Mouse (Mus musculus) liver, embryonic 11.5 days (tissue): Measurements from ENCODE around the gene Pdzrn3. TPM values are rescaled to one million over a fixed set of nuclear protein-coding genes. Genes with fewer than 3 reads are reported as not detected.

Experiments used
- ATAC-seq: fragments of 200-750 bp; cut with Nextera tagmentation; replicated peaks from 2 replicates; pipeline ENCODE4 v1.8.0; 2017; ENCODE audit warnings: moderate number of reproducible peaks, mild to moderate bottlenecking, moderate TSS enrichment, moderate library complexity; ENCODE audit not compliant: low FRiP score
- DNase-seq: peaks from one replicate; pipeline ENCODE4 v3.0.0-alpha.2; 2017; ENCODE audit warnings: low spot score
- H3K27ac ChIP-seq: fragments of 300-500 bp; sonication (generic); 2 replicates; pipeline ENCODE4 v1.5.1; 2014; ENCODE audit warnings: mild to moderate bottlenecking, low read depth, low read length, control low read depth
- H3K27me3 ChIP-seq: fragments of 300-500 bp; sonication (generic); replicated peaks from 2 replicates; pipeline ENCODE4 v1.6.1; 2014; ENCODE audit warnings: low read length, mixed read lengths; ENCODE audit not compliant: control insufficient read depth, insufficient read depth
- H3K36me3 ChIP-seq: fragments of 300-500 bp; sonication (generic); 2 replicates; pipeline ENCODE4 v1.6.1; 2014; ENCODE audit warnings: mild to moderate bottlenecking, low read length, moderate library complexity, mixed read lengths; ENCODE audit not compliant: control insufficient read depth, insufficient read depth
- H3K4me1 ChIP-seq: fragments of 300-500 bp; sonication (generic); replicated peaks from 2 replicates; pipeline ENCODE4 v1.6.1; 2014; ENCODE audit warnings: low read length, mixed read lengths; ENCODE audit not compliant: control insufficient read depth, insufficient read depth
- H3K4me2 ChIP-seq: fragments of 300-500 bp; sonication (generic); 2 replicates; pipeline ENCODE4 v1.6.1; 2014; ENCODE audit warnings: mild to moderate bottlenecking, control low read depth, moderate library complexity
- H3K4me3 ChIP-seq: fragments of 300-500 bp; sonication (generic); 2 replicates; pipeline ENCODE4 v1.5.1; 2014; ENCODE audit warnings: low read depth, low read length, control low read depth
- H3K9ac ChIP-seq: fragments of 300-500 bp; sonication (generic); 2 replicates; pipeline ENCODE4 v1.6.1; 2014; ENCODE audit warnings: low read depth, low read length, control low read depth
- H3K9me3 ChIP-seq: fragments of 300-500 bp; sonication (generic); 2 replicates; pipeline ENCODE4 v1.6.1; 2016; ENCODE audit warnings: low read length, inconsistent platforms, mixed read lengths; ENCODE audit not compliant: control insufficient read depth
- WGBS: fragments of 180-500 bp; shearing (Covaris S2); extraction: QIAGEN DNeasy Blood & Tissue Kit; methylation state at CpG from one replicate; pipeline ENCODE4 v1.1.7; 2014; 5-methylcytosine and 5-hydroxymethylcytosine counted together
- polyA plus RNA-seq: library from polyadenylated mRNA; unstranded; fragments of >200 nt; fragmentation: Nextera tagmentation; extraction: Ambion mirVana; gene quantifications from 2 replicates; pipeline ENCODE4 v1.2.1, GENCODE M21; 2014

The Pdzrn3 gene
- polyA plus RNA-seq, 1 experiment from 2014 or later, result 4.8 TPM

DNA sequence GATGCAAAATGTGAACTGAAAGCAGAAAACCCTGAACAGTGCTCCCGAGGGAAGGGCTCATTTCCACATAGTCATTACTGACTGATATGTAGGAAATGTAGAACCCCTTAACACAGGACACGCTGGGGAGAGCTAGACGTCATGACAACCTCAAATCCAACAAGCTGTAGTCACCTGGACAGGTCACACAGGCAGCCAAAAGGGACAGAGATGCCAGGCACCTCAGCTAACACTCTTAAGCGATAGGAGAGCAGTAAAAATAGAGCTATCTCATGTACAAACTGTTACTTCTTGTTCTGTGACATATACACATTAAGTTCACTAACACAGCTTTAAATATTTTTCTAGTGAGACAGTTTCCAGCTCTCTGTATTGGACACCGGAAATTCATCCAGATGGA lies 15.0 kb downstream of the Pdzrn3 start:
- DNase-seq (no peak), ATAC-seq (no peak)
- Histone ChIP-seq H3K27me3 (no peaks in the 10 kb centered on the region), H3K4me2 (no peak overlapping the region), H3K4me1 (no peaks in the 10 kb centered on the region), H3K36me3 (no peaks in the 10 kb centered on the region), H3K27ac (no peak overlapping the region), H3K9me3 (no peaks in the 10 kb centered on the region), H3K4me3 (no peak overlapping the region), H3K9ac (no peak overlapping the region)
- 70% methylated on average over 5 of the region's 5 CpGs for WGBS

DNA sequence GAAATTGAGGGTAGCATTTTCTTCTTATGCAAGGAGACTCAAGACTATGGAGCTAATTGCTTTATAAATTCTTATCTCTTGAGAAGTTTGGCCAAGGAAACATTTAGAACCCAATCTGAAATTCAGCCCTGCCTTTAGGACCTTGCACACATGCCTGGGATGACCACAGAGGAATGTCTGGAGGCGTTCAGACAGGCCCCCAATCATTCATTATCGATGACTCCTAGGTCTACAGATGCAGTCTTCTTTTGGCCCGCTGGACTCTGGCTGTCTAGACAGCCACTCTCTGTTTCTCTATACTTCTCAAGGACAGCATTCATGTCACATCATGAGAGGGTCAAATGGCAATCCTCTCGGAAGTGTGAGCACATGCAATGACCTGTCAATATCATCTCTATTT lies 15.4 kb downstream of the Pdzrn3 start:
- Histone ChIP-seq H3K27ac (no peak overlapping the region), H3K4me3 (no peak overlapping the region), H3K36me3 (no peaks in the 10 kb centered on the region), H3K9me3 (no peaks in the 10 kb centered on the region), H3K4me1 (no peaks in the 10 kb centered on the region), H3K27me3 (no peaks in the 10 kb centered on the region), H3K9ac (no peak overlapping the region), H3K4me2 (no peak overlapping the region)
- DNase-seq (no peak), ATAC-seq (no peak)
- WGBS, result 52% methylated on average over 4 of the region's 4 CpGs

DNA sequence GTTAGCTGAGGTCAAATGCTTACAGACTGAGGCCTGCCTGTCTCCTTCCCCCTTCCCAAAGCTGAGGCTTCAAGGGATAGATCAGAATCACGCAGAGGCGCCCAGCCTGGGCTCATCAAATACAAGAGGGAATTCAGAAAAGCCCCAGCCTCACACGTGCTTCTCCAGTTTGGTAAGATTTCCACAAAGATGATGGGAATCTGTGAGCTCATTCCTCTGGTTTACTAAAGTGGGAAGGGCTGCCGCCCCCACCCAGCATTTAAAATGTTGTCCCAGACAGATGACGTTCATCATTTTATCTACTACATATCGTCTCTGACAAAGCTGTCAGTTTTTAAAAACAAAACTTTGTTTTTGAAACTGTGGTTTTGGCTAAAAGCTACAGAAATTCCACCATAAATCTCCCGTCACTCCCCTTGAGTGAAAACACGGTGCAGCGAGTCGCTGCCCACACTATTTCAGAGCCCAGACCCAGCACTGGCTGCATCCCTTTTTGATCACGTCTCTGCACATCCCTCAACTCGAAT lies 17.4 kb downstream of the Pdzrn3 start:
- Histone ChIP-seq H3K27ac (no peak overlapping the region), H3K27me3 (no peaks in the 10 kb centered on the region), H3K9ac (no peak overlapping the region), H3K36me3 (no peaks in the 10 kb centered on the region), H3K9me3 (no peaks in the 10 kb centered on the region), H3K4me1 (no peaks in the 10 kb centered on the region), H3K4me3 (no peak overlapping the region), H3K4me2 (no peak overlapping the region)
- ATAC-seq (no peak), DNase-seq (no peak)
- WGBS, result 56% methylated on average over 12 of the region's 12 CpGs

DNA sequence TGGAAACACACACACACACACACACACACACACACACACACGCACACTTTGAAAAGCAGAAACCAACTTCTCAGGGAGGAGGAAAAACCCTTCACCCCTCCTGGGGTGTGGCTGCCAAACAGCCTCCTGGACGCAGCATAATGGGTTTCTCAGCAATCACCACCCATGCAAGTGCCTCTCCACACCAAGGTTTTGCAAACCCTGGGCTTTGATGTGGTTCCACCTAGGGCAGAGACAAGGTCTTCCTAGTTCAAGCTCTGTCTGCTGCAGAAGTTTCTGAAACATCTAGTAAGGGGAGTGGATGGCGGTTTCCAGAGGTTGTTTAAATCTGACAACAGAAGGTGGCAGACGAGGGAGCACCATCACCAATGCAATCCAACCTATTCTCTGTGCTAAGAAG lies 18.1 kb downstream of the Pdzrn3 start:
- Histone ChIP-seq H3K4me2 (no peak overlapping the region), H3K27me3 (no peaks in the 10 kb centered on the region), H3K4me1 (no peaks in the 10 kb centered on the region), H3K9me3 (no peaks in the 10 kb centered on the region), H3K27ac (no peak overlapping the region), H3K9ac (no peak overlapping the region), H3K36me3 (no peaks in the 10 kb centered on the region), H3K4me3 (no peak overlapping the region)
- no peak for ATAC-seq
- DNase-seq, result no peak
- 60% methylated on average over 4 of the region's 4 CpGs for WGBS

DNA sequence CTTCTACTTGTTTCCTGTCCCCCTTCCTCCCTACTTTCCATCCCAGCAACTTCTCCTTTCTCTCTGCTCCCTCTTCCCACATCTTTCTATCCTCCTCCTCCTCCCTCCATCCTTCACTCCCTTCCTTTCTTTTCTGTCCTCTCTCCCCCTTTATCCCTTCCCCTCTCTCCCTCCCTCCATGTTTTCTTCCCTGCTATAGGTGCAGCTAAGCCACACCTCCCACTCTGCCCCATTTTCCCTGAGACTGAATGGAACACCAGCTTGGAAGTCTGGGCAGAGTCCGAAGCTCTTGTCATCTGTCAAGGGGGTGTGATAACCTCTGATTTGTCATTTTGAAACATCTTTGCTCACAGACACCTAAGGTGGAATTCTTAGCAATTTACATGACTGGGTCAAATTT lies 22.8 kb downstream of the Pdzrn3 start:
- H3K27me3 ChIP-seq, result no peaks in the 10 kb centered on the region
- no peaks in the 10 kb centered on the region for H3K4me1 ChIP-seq
- no peak overlapping the region for H3K4me2 ChIP-seq
- H3K9ac ChIP-seq, result no peak overlapping the region
- WGBS, result 48% methylated on average over 1 of the region's 1 CpGs
- no peaks in the 10 kb centered on the region for H3K9me3 ChIP-seq
- H3K4me3 ChIP-seq, result no peak overlapping the region
- DNase-seq, result no peak
- H3K36me3 ChIP-seq, result no peaks in the 10 kb centered on the region
- ATAC-seq, result no peak
- H3K27ac ChIP-seq, result no peak overlapping the region

DNA sequence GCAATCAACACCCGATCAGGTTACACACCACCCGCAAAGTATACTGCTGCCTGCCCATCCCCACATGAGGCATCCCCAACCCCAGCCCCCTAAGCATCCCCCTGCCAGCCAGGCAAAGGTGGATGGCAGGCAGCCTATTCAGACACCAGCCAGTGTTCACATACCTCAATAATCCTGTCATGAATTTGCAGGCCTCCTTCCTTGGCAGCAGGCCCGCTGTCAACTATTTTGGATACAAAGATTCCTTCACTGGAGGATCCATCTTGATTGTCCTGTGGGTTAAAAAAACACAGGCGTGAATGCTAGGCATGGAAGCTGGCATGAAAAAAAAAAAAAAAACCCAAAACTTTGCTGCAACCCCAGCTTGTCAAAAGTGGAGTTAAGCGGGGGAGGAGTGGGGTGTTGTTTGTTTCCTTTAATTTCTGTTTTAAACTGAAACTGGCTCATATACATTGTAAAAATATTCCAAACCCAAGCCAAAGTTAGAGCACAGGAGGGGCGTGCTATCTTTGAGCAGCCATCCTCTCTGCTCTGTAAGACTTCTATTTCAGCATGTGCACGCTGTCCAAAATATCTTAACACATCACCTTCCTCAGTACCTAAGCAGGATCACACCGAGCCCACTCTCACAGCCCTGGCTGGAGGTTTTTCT lies 23.3 kb downstream of the Pdzrn3 start:
- no peak overlapping the region for H3K4me3 ChIP-seq
- no peak overlapping the region for H3K4me2 ChIP-seq
- DNase-seq, result no peak
- no peak overlapping the region for H3K27ac ChIP-seq
- no peaks in the 10 kb centered on the region for H3K27me3 ChIP-seq
- no peak overlapping the region for H3K9ac ChIP-seq
- no peaks in the 10 kb centered on the region for H3K9me3 ChIP-seq
- H3K36me3 ChIP-seq, result no peaks in the 10 kb centered on the region
- no peak for ATAC-seq
- no peaks in the 10 kb centered on the region for H3K4me1 ChIP-seq
- WGBS, result 50% methylated on average over 8 of the region's 8 CpGs

DNA sequence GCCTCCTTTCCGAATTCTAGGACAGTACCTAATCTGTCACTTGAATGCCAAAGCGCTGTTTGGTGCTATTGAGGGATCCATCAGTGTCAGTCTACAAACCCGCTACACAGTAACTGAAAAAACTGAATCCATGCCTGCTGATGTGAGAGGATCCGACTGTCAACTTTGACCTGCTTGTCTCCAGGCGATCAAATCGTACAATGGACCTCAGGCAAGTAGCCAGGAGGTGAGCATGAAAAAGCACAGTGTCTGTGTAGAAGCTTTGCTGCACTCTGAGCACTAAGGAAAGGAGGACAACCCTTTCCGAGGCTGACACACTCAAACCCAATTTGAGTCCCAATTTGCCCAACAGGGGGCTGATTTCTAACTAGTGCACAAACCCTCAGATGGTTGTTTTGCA lies 24.0 kb downstream of the Pdzrn3 start:
- Histone ChIP-seq H3K4me1 (no peaks in the 10 kb centered on the region), H3K27me3 (no peaks in the 10 kb centered on the region), H3K9me3 (no peaks in the 10 kb centered on the region), H3K9ac (no peak overlapping the region), H3K36me3 (no peaks in the 10 kb centered on the region), H3K4me2 (no peak overlapping the region), H3K4me3 (no peak overlapping the region), H3K27ac (no peak overlapping the region)
- DNase-seq (no peak), ATAC-seq (no peak)
- WGBS, result 74% methylated on average over 7 of the region's 7 CpGs

DNA sequence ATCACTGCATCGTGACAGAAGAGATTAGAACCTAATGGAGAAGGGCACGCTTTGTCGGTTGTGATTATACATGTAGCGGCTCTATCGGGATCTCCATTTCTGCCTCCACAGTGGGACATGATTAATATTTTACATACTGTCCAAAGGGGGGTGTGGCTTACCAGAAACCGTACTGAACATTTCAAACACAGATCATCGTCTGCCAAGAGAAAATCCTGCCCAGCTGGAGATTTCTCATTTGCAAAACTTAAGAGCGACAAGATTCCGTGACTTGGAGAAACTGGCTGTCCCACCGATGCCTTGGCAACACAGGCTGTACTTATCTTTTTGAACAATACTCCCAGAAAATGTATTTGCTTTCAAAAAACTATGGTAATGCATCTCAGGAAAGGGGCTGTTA lies 25.1 kb downstream of the Pdzrn3 start:
- H3K4me2 ChIP-seq, result no peak overlapping the region
- DNase-seq (no peak), ATAC-seq (no peak)
- H3K4me3 ChIP-seq, result no peak overlapping the region
- H3K9ac ChIP-seq, result no peak overlapping the region
- H3K27ac ChIP-seq, result no peak overlapping the region
- no peaks in the 10 kb centered on the region for H3K27me3 ChIP-seq
- 71% methylated on average over 10 of the region's 10 CpGs for WGBS
- no peaks in the 10 kb centered on the region for H3K9me3 ChIP-seq
- H3K36me3 ChIP-seq, result no peaks in the 10 kb centered on the region
- H3K4me1 ChIP-seq, result no peaks in the 10 kb centered on the region

DNA sequence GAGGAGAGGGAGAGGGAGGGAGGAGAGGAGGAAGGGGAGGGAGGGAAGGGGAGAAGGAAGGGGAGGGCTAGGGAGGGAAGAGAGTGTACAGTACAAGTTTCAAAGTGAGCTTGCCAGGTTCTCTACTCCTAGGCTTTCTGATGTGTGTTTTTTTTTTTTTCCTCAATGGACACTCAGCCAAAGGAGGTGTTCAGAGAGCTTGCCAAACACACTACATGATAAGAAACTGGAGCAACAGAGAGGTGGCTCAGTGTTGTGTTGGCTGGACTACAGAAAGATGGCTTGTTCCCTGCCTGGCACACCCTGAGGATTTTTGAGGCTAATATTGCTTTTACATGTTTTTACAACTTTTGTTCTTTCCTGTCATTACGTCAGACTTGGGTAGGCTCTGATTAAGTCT lies 26.6 kb downstream of the Pdzrn3 start:
- Histone ChIP-seq H3K36me3 (no peaks in the 10 kb centered on the region), H3K9ac (no peak overlapping the region), H3K4me1 (no peaks in the 10 kb centered on the region), H3K27ac (no peak overlapping the region), H3K4me3 (no peak overlapping the region), H3K4me2 (no peak overlapping the region), H3K9me3 (no peaks in the 10 kb centered on the region), H3K27me3 (no peaks in the 10 kb centered on the region)
- ATAC-seq (no peak), DNase-seq (no peak)
- WGBS, result 82% methylated on average over 1 of the region's 1 CpGs
